Mouse (Mus musculus): ENCODE results near the gene Nr2c1. TPM values are rescaled to one million over a fixed set of nuclear protein-coding genes. Genes with fewer than 3 reads are reported as not detected.

Gene Nr2c1
- total RNA-seq (2023) = 1 to 10 TPM; 4.2 to 4.5 TPM

GRCm38 (mm10) chr10:94147756-94148531, at the start of gene Nr2c1:
TSS of gene Nr2c1 (plus strand) at chr10:94148023.

GRCm38 (mm10) chr10:94198482-94199405, 50.9 kb downstream of the Nr2c1 start, which contains the start of gene Ndufa12:
TSS of gene Ndufa12 (plus strand) at chr10:94198720.

Other genes with a start within 250 kb of the Nr2c1 start
- gene Vezt, start 112.2 kb upstream of the Nr2c1 start, total RNA-seq (2023) = 1 to 10 TPM; 7.4 to 7.8 TPM
- 1 to 10 TPM; 3.2 to 4.0 TPM for gene Fgd6, start 112.0 kb upstream of the Nr2c1 start, total RNA-seq (2023)
- gene Ndufa12, start 50.7 kb downstream of the Nr2c1 start, total RNA-seq (2023) = 10 to 100 TPM; 32.9 to 36.9 TPM
- not detected for gene Gm4792, start 150.7 kb downstream of the Nr2c1 start, total RNA-seq (2023)
- gene Tmcc3, start 163.9 kb downstream of the Nr2c1 start, total RNA-seq (2023) = 1 to 10 TPM; 4.0 to 5.7 TPM

Data from neutrophil, adult 59 days (primary cell).